10 mouse cellular contexts compared by ENCODE assay signal in the genomic region with DNA sequence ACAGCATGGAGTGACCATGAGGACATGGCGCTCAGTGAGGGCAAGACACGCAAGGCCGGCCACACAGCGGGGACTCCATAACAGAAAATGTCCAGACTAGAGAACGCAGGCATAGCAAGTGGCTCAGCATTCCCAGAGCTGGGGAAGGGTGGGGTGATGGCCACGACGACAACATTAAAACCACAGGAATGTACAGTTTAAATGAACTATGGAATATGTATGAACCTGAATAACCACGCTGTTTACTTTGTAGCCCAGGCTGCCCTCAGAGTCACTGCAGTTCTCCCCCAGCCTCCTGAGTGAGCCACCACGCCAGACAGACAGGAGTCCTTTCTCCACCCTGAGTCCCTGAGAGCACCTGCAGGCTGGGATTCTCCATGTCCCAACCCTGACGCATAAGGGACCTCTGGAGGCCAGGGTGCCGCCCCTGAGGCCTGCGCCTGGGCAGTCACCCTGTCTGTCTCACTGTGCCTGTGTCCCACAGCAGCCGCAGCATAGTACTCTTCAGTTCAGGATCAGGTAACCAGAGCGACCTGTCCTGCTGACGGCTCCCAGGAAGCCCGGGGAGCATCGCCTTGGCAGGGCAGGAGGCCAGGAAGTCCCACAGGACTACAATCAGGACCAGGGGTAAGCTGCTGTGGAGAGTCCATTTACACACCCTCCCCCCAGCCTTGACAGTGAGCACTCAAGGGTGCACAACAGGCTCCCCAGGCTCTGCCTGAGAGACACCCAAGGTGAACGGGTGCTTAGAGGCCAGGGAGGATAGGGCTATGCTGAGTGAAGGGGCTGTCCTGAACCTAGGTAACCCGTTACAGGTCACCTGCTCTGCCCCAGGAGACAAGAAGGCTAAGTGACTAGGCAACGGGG. TPM values are rescaled to one million over a fixed set of nuclear protein-coding genes. Genes with fewer than 3 reads are reported as not detected.
DNase-seq lines count a peak whose midpoint lies in the region; ATAC-seq lines count a peak whose summit lies in the region.
"Had no signal": no experiment of that assay in that cellular context is flagged by ENCODE, and none has a peak within 500 bp of the region (broad histone marks: within the 10 kb centered on the region; RNA-seq: fewer than 3 reads in every experiment).

No protein-coding gene starts in this region.

- H3K9ac ChIP-seq in intestine, embryonic 16.5 days (ENCODE audit: low read depth, low read length): peak overlapping the region; percentile 33
- H3K9ac ChIP-seq in intestine, embryonic 15.5 days: no peak overlapping the region
- no peak overlapping the region for H3K9ac ChIP-seq in embryonic facial prominence, embryonic 14.5 days (ENCODE audit: low read depth, low read length)
- H3K9ac ChIP-seq in liver, embryonic 13.5 days: peak overlapping the region; percentile 23
- H3K9ac ChIP-seq in midbrain, embryonic 15.5 days: no peak overlapping the region

- H3K27ac ChIP-seq in intestine, embryonic 16.5 days (ENCODE audit: low read length): no peak overlapping the region
- H3K27ac ChIP-seq in intestine, embryonic 15.5 days: no peak overlapping the region
- H3K27ac ChIP-seq in embryonic facial prominence, embryonic 14.5 days (replicated peaks; ENCODE audit: low read depth, low read length): 0 out of 2 replicates have a peak overlapping the region, but pooled peaks have one; percentile 2
- H3K27ac ChIP-seq in liver, embryonic 13.5 days: peak overlapping the region; percentile 97
- no peak overlapping the region for H3K27ac ChIP-seq in midbrain, embryonic 15.5 days

- ATAC-seq in intestine, embryonic 16.5 days: no peak
- ATAC-seq in intestine, embryonic 15.5 days: no peak
- ATAC-seq in embryonic facial prominence, embryonic 14.5 days (ENCODE audit: low read depth): no peak
- no peak for ATAC-seq in liver, embryonic 13.5 days (ENCODE audit: low read depth)
- ATAC-seq in midbrain, embryonic 15.5 days (replicated peaks): no peak

- peak; percentile 30 to 84 for DNase-seq in adrenal gland, adult (ENCODE audit: inconsistent age in 2 of 2, low spot score in 1 of 2)
- DNase-seq in adrenal gland, postnatal 4 days (ENCODE audit: low spot score in 2 of 2): no peak
- no peak for DNase-seq in embryonic facial prominence, embryonic 14.5 days (ENCODE audit: low spot score)
- DNase-seq in liver, embryonic 13.5 days: no peak
- no peak for DNase-seq in left cerebral cortex, postnatal 14 days (ENCODE audit: low spot score in 2 of 2)
- DNase-seq: cerebellum, adult 2 months had no signal

- H3K9me3 ChIP-seq in intestine, embryonic 16.5 days (ENCODE audit: control insufficient read depth, low read length): no peaks in the 10 kb centered on the region
- no peaks in the 10 kb centered on the region for H3K9me3 ChIP-seq in intestine, embryonic 15.5 days
- no peaks in the 10 kb centered on the region for H3K9me3 ChIP-seq in embryonic facial prominence, embryonic 14.5 days (ENCODE audit: control insufficient read depth, low read length)
- H3K9me3 ChIP-seq in liver, embryonic 13.5 days (replicated peaks): no peaks in the 10 kb centered on the region
- H3K9me3 ChIP-seq in midbrain, embryonic 15.5 days: no peaks in the 10 kb centered on the region

- H3K4me2 ChIP-seq in intestine, embryonic 16.5 days (ENCODE audit: low read depth, low read length): no peak overlapping the region
- H3K4me2 ChIP-seq in intestine, embryonic 15.5 days (replicated peaks): no peak overlapping the region
- H3K4me2 ChIP-seq in embryonic facial prominence, embryonic 14.5 days (ENCODE audit: low read depth, low read length): no peak overlapping the region
- no peak overlapping the region for H3K4me2 ChIP-seq in liver, embryonic 13.5 days
- no peak overlapping the region for H3K4me2 ChIP-seq in midbrain, embryonic 15.5 days

- WGBS in intestine, embryonic 16.5 days: 87% methylated on average over 20 of the region's 20 CpGs
- WGBS in intestine, embryonic 15.5 days: 86% methylated on average over 20 of the region's 20 CpGs
- WGBS in embryonic facial prominence, embryonic 14.5 days: 75% methylated on average over 20 of the region's 20 CpGs
- 85% methylated on average over 20 of the region's 20 CpGs for WGBS in liver, embryonic 13.5 days (ENCODE audit: insufficient replicate concordance)
- WGBS in midbrain, embryonic 15.5 days: 82% methylated on average over 20 of the region's 20 CpGs

- H3K4me3 ChIP-seq in intestine, embryonic 16.5 days (ENCODE audit: low read length): no peak overlapping the region
- no peak overlapping the region for H3K4me3 ChIP-seq in intestine, embryonic 15.5 days (replicated peaks)
- H3K4me3 ChIP-seq in embryonic facial prominence, embryonic 14.5 days (ENCODE audit: low read depth, low read length): no peak overlapping the region
- no peak overlapping the region for H3K4me3 ChIP-seq in liver, embryonic 13.5 days (replicated peaks)
- H3K4me3 ChIP-seq in midbrain, embryonic 15.5 days: no peak overlapping the region
- H3K4me3 ChIP-seq: erythroblast, embryonic 14.5 days had no signal

- peaks cover 26% of the 10 kb centered on the region for H3K4me1 ChIP-seq in intestine, embryonic 16.5 days (ENCODE audit: control insufficient read depth, insufficient read depth, low read length)
- peaks cover 24% of the 10 kb centered on the region for H3K4me1 ChIP-seq in intestine, embryonic 15.5 days (replicated peaks)
- peaks cover 24% of the 10 kb centered on the region for H3K4me1 ChIP-seq in embryonic facial prominence, embryonic 14.5 days (ENCODE audit: control insufficient read depth, insufficient read depth, low read length)
- H3K4me1 ChIP-seq in liver, embryonic 13.5 days (replicated peaks): peaks cover 80% of the 10 kb centered on the region
- 0 out of 2 replicates have a peak, but pooled peaks cover 2% of the 10 kb centered on the region for H3K4me1 ChIP-seq in midbrain, embryonic 15.5 days

- H3K36me3 ChIP-seq in intestine, embryonic 16.5 days (ENCODE audit: control insufficient read depth, insufficient read depth, low read length): no peaks in the 10 kb centered on the region
- peaks cover 3% of the 10 kb centered on the region; the same call in 1 of the 2 replicates for H3K36me3 ChIP-seq in intestine, embryonic 15.5 days
- no peaks in the 10 kb centered on the region for H3K36me3 ChIP-seq in embryonic facial prominence, embryonic 14.5 days (ENCODE audit: control insufficient read depth, insufficient read depth, low read length)
- H3K36me3 ChIP-seq in liver, embryonic 13.5 days: peaks cover 36% of the 10 kb centered on the region
- no peaks in the 10 kb centered on the region for H3K36me3 ChIP-seq in midbrain, embryonic 15.5 days (replicated peaks)

- intact Hi-C loops in left cerebral cortex, postnatal 14 days (cut with DNase I): no loop called here

- no peaks in the 10 kb centered on the region for H3K27me3 ChIP-seq in intestine, embryonic 16.5 days (replicated peaks; ENCODE audit: control insufficient read depth, insufficient read depth, low read length)
- no peaks in the 10 kb centered on the region for H3K27me3 ChIP-seq in intestine, embryonic 15.5 days (replicated peaks)
- no peaks in the 10 kb centered on the region for H3K27me3 ChIP-seq in embryonic facial prominence, embryonic 14.5 days (replicated peaks; ENCODE audit: control insufficient read depth, insufficient read depth, low read length)
- no peaks in the 10 kb centered on the region for H3K27me3 ChIP-seq in liver, embryonic 13.5 days
- H3K27me3 ChIP-seq in midbrain, embryonic 15.5 days (replicated peaks): no peaks in the 10 kb centered on the region

RNA-seq across cellular contexts. Expression of a gene that starts 25.9 kb away (rescaled TPM):
- total RNA-seq in adrenal gland, postnatal 4 days (2021): 100 to 1,000 TPM; 576 to 622 TPM
- 942 and 972 TPM in 2 replicates for polyA plus RNA-seq in intestine, embryonic 16.5 days (2015; fragmentation: Nextera tagmentation; extraction: Ambion mirVana)
- polyA plus RNA-seq in intestine, embryonic 15.5 days (2015; fragmentation: Nextera tagmentation; extraction: Ambion mirVana): 712 and 771 TPM in 2 replicates
- 505 and 517 TPM in 2 replicates for polyA plus RNA-seq in embryonic facial prominence, embryonic 14.5 days (2014; fragmentation: Nextera tagmentation; extraction: Ambion mirVana)
- polyA plus RNA-seq in liver, embryonic 13.5 days (2015; fragmentation: Nextera tagmentation; extraction: Ambion mirVana): 677 TPM in 2 replicates
- 100 to 1,000 TPM; 462 to 482 TPM for total RNA-seq in left cerebral cortex, postnatal 14 days (2021)
- 522 and 546 TPM in 2 replicates for polyA plus RNA-seq in midbrain, embryonic 15.5 days (2015; fragmentation: Nextera tagmentation; extraction: Ambion mirVana)

RNA-seq across cellular contexts. Expression of a gene that starts 32.5 kb away (rescaled TPM):
- total RNA-seq in adrenal gland, postnatal 4 days (2021): 10 to 100 TPM; 51.7 to 53.2 TPM
- polyA plus RNA-seq in intestine, embryonic 16.5 days (2015; fragmentation: Nextera tagmentation; extraction: Ambion mirVana): 13.4 and 14.3 TPM in 2 replicates
- polyA plus RNA-seq in intestine, embryonic 15.5 days (2015; fragmentation: Nextera tagmentation; extraction: Ambion mirVana): 12.8 and 14.0 TPM in 2 replicates
- polyA plus RNA-seq in embryonic facial prominence, embryonic 14.5 days (2014; fragmentation: Nextera tagmentation; extraction: Ambion mirVana): 12.8 and 14.1 TPM in 2 replicates
- polyA plus RNA-seq in liver, embryonic 13.5 days (2015; fragmentation: Nextera tagmentation; extraction: Ambion mirVana): 9.2 and 9.9 TPM in 2 replicates
- total RNA-seq in left cerebral cortex, postnatal 14 days (2021): 10 to 100 TPM; 19.2 to 19.3 TPM
- polyA plus RNA-seq in midbrain, embryonic 15.5 days (2015; fragmentation: Nextera tagmentation; extraction: Ambion mirVana): 13.8 and 16.8 TPM in 2 replicates

RNA-seq across cellular contexts. Expression of a gene that starts 33.3 kb away (rescaled TPM):
- total RNA-seq in adrenal gland, postnatal 4 days (2021): 100 to 1,000 TPM; 103 to 112 TPM
- 190 and 212 TPM in 2 replicates for polyA plus RNA-seq in intestine, embryonic 16.5 days (2015; fragmentation: Nextera tagmentation; extraction: Ambion mirVana)
- 206 and 218 TPM in 2 replicates for polyA plus RNA-seq in intestine, embryonic 15.5 days (2015; fragmentation: Nextera tagmentation; extraction: Ambion mirVana)
- polyA plus RNA-seq in embryonic facial prominence, embryonic 14.5 days (2014; fragmentation: Nextera tagmentation; extraction: Ambion mirVana): 207 and 227 TPM in 2 replicates
- 120 and 122 TPM in 2 replicates for polyA plus RNA-seq in liver, embryonic 13.5 days (2015; fragmentation: Nextera tagmentation; extraction: Ambion mirVana)
- total RNA-seq in left cerebral cortex, postnatal 14 days (2021): 10 to 100 TPM; 66.9 to 68.9 TPM
- 132 and 148 TPM in 2 replicates for polyA plus RNA-seq in midbrain, embryonic 15.5 days (2015; fragmentation: Nextera tagmentation; extraction: Ambion mirVana)

RNA-seq across cellular contexts. Expression of a gene that starts 42.7 kb away (rescaled TPM):
- total RNA-seq in adrenal gland, postnatal 4 days (2021): 100 to 1,000 TPM; 130 to 139 TPM
- 13.8 and 15.7 TPM in 2 replicates for polyA plus RNA-seq in intestine, embryonic 16.5 days (2015; fragmentation: Nextera tagmentation; extraction: Ambion mirVana)
- 14.4 and 21.2 TPM in 2 replicates for polyA plus RNA-seq in intestine, embryonic 15.5 days (2015; fragmentation: Nextera tagmentation; extraction: Ambion mirVana)
- polyA plus RNA-seq in embryonic facial prominence, embryonic 14.5 days (2014; fragmentation: Nextera tagmentation; extraction: Ambion mirVana): 32.6 and 32.7 TPM in 2 replicates
- polyA plus RNA-seq in liver, embryonic 13.5 days (2015; fragmentation: Nextera tagmentation; extraction: Ambion mirVana): 16.2 and 18.3 TPM in 2 replicates
- total RNA-seq in left cerebral cortex, postnatal 14 days (2021): 10 to 100 TPM; 86.2 to 90.8 TPM
- polyA plus RNA-seq in midbrain, embryonic 15.5 days (2015; fragmentation: Nextera tagmentation; extraction: Ambion mirVana): 19.6 and 20.5 TPM in 2 replicates

RNA-seq across cellular contexts. Expression of a gene that starts 56.4 kb away (rescaled TPM):
- 1 to 10 TPM; 7.1 to 8.5 TPM for total RNA-seq in adrenal gland, postnatal 4 days (2021)
- 6.0 and 7.3 TPM in 2 replicates for polyA plus RNA-seq in intestine, embryonic 16.5 days (2015; fragmentation: Nextera tagmentation; extraction: Ambion mirVana)
- 6.3 and 6.5 TPM in 2 replicates for polyA plus RNA-seq in intestine, embryonic 15.5 days (2015; fragmentation: Nextera tagmentation; extraction: Ambion mirVana)
- 4.4 and 6.4 TPM in 2 replicates for polyA plus RNA-seq in embryonic facial prominence, embryonic 14.5 days (2014; fragmentation: Nextera tagmentation; extraction: Ambion mirVana)
- 14.3 and 14.9 TPM in 2 replicates for polyA plus RNA-seq in liver, embryonic 13.5 days (2015; fragmentation: Nextera tagmentation; extraction: Ambion mirVana)
- 1 to 10 TPM; 3.3 to 4.0 TPM for total RNA-seq in left cerebral cortex, postnatal 14 days (2021)
- polyA plus RNA-seq in midbrain, embryonic 15.5 days (2015; fragmentation: Nextera tagmentation; extraction: Ambion mirVana): 1.9 and 2.2 TPM in 2 replicates

Comparison
In these comparisons a context has a peak if more than half of its experiments do, and no peak if none do; other contexts are left out.
1. DNase-seq: peak in adrenal gland, adult (2 of 2); none in adrenal gland, postnatal 4 days (0 of 2), embryonic facial prominence, embryonic 14.5 days (single experiment), liver, embryonic 13.5 days (single experiment) and left cerebral cortex, postnatal 14 days (0 of 2).
2. H3K9ac ChIP-seq: peak in intestine, embryonic 16.5 days (single experiment) and liver, embryonic 13.5 days (single experiment); none in intestine, embryonic 15.5 days (single experiment), embryonic facial prominence, embryonic 14.5 days (single experiment) and midbrain, embryonic 15.5 days (single experiment).
3. H3K27ac ChIP-seq: peak in embryonic facial prominence, embryonic 14.5 days (single experiment) and liver, embryonic 13.5 days (single experiment); none in intestine, embryonic 16.5 days (single experiment), intestine, embryonic 15.5 days (single experiment) and midbrain, embryonic 15.5 days (single experiment).